In genomic region chr1:136259893-136260634, GRCm38 (mm10) we compare ENCODE assay signal across 8 mouse cellular contexts. TPM values are rescaled to one million over a fixed set of nuclear protein-coding genes. Genes with fewer than 3 reads are reported as not detected.
DNase-seq lines count a peak whose midpoint lies in the region; ATAC-seq lines count a peak whose summit lies in the region.

No protein-coding gene starts in this region.

- WGBS in embryonic facial prominence, embryonic 14.5 days = under 1% methylated on average over 33 of the region's 95 CpGs
- WGBS in limb, embryonic 15.5 days = under 1% methylated on average over 90 of the region's 95 CpGs

- peak overlapping the region; percentile 66 for H3K9ac ChIP-seq in embryonic facial prominence, embryonic 14.5 days (ENCODE audit: low read depth, low read length)
- peak overlapping the region; percentile 50 for H3K9ac ChIP-seq in limb, embryonic 15.5 days

- peaks cover 50% of the 10 kb centered on the region for H3K27me3 ChIP-seq in embryonic facial prominence, embryonic 14.5 days (replicated peaks; ENCODE audit: control insufficient read depth, insufficient read depth, low read length)
- H3K27me3 ChIP-seq in limb, embryonic 15.5 days = peaks cover 66% of the 10 kb centered on the region

- peak; percentile 61 for DNase-seq in layer of hippocampus, adult 11-12 months (ENCODE audit: low spot score)
- no peak for DNase-seq in layer of hippocampus, adult 9-10 months (ENCODE audit: low spot score)
- peak; percentile 65 for DNase-seq in embryonic facial prominence, embryonic 14.5 days (ENCODE audit: low spot score)
- peak; percentile 33 to 36 for DNase-seq in heart, adult 9 months (ENCODE audit: low spot score in 2 of 2)
- peak; percentile 56 for DNase-seq in kidney, adult 9 months
- DNase-seq in neural tube, embryonic 10.5 days (ENCODE audit: extremely low spot score, low spot score) = peak; percentile 65
- peak; percentile 56 for DNase-seq in thymus, postnatal 0 days (ENCODE audit: low spot score)

- H3K27ac ChIP-seq in embryonic facial prominence, embryonic 14.5 days (replicated peaks; ENCODE audit: low read depth, low read length) = no peak overlapping the region
- no peak overlapping the region for H3K27ac ChIP-seq in limb, embryonic 15.5 days

- H3K4me1 ChIP-seq in embryonic facial prominence, embryonic 14.5 days (ENCODE audit: control insufficient read depth, insufficient read depth, low read length) = 0 out of 2 replicates have a peak, but pooled peaks cover 4% of the 10 kb centered on the region
- peaks cover 17% of the 10 kb centered on the region for H3K4me1 ChIP-seq in limb, embryonic 15.5 days

- H3K9me3 ChIP-seq in embryonic facial prominence, embryonic 14.5 days (ENCODE audit: control insufficient read depth, low read length) = no peaks in the 10 kb centered on the region
- no peaks in the 10 kb centered on the region for H3K9me3 ChIP-seq in limb, embryonic 15.5 days

- peak; percentile 88 for ATAC-seq in embryonic facial prominence, embryonic 14.5 days (ENCODE audit: low read depth)
- peak; percentile 53; the same call in 1 of the 2 replicates for ATAC-seq in limb, embryonic 15.5 days (ENCODE audit: insufficient number of reproducible peaks, low FRiP score, low TSS enrichment, low read depth)

- no peaks in the 10 kb centered on the region for H3K36me3 ChIP-seq in embryonic facial prominence, embryonic 14.5 days (ENCODE audit: control insufficient read depth, insufficient read depth, low read length)
- H3K36me3 ChIP-seq in limb, embryonic 15.5 days = no peaks in the 10 kb centered on the region

- H3K4me2 ChIP-seq in embryonic facial prominence, embryonic 14.5 days (ENCODE audit: low read depth, low read length) = peak overlapping the region; percentile 97
- H3K4me2 ChIP-seq in limb, embryonic 15.5 days = peak overlapping the region; percentile 98

- H3K4me3 ChIP-seq in embryonic facial prominence, embryonic 14.5 days (ENCODE audit: low read depth, low read length) = peak overlapping the region; percentile 59
- peak overlapping the region; percentile 57 for H3K4me3 ChIP-seq in limb, embryonic 15.5 days

RNA-seq across cellular contexts. Expression of gene Gpr25, which starts 0.6 kb away (rescaled TPM):
- not detected in 2 replicates for polyA plus RNA-seq in embryonic facial prominence, embryonic 14.5 days (2014; fragmentation: Nextera tagmentation; extraction: Ambion mirVana)
- polyA plus RNA-seq in limb, embryonic 15.5 days (2015; fragmentation: Nextera tagmentation; extraction: Ambion mirVana) = not detected in 2 replicates
- 2.0 and 2.3 TPM in 2 replicates for polyA plus RNA-seq in thymus, postnatal 0 days (2015; fragmentation: Nextera tagmentation; extraction: Ambion mirVana)

RNA-seq across cellular contexts. Expression of gene Inava, which starts 26.0 kb away (rescaled TPM):
- polyA plus RNA-seq in embryonic facial prominence, embryonic 14.5 days (2014; fragmentation: Nextera tagmentation; extraction: Ambion mirVana) = 8.0 and 10.8 TPM in 2 replicates
- polyA plus RNA-seq in limb, embryonic 15.5 days (2015; fragmentation: Nextera tagmentation; extraction: Ambion mirVana) = 14.3 and 15.8 TPM in 2 replicates
- polyA plus RNA-seq in thymus, postnatal 0 days (2015; fragmentation: Nextera tagmentation; extraction: Ambion mirVana) = 5.0 and 5.9 TPM in 2 replicates

RNA-seq across cellular contexts. Expression of gene Mroh3, which starts 47.4 kb away (rescaled TPM):
- not detected in 2 replicates for polyA plus RNA-seq in embryonic facial prominence, embryonic 14.5 days (2014; fragmentation: Nextera tagmentation; extraction: Ambion mirVana)
- polyA plus RNA-seq in limb, embryonic 15.5 days (2015; fragmentation: Nextera tagmentation; extraction: Ambion mirVana) = 0.40 TPM in 1 of 2 replicates, not detected in the other
- polyA plus RNA-seq in thymus, postnatal 0 days (2015; fragmentation: Nextera tagmentation; extraction: Ambion mirVana) = 0.05 and 0.46 TPM in 2 replicates
